Mouse (Mus musculus) limb, embryonic 11.5 days (tissue): ENCODE data around the gene Mettl23. TPM values are rescaled to one million over a fixed set of nuclear protein-coding genes. Genes with fewer than 3 reads are reported as not detected.
"Not testable (repeated sequence)": the region's sequence is repeated elsewhere in the genome, so short reads cannot be mapped to it uniquely, and the experiment has no call there.

Experiments used
- ATAC-seq: fragments of 200-750 bp; cut with Nextera tagmentation; 2 replicates; pipeline ENCODE4 v1.8.0; 2017; ENCODE audit warnings: low read depth; ENCODE audit not compliant: insufficient number of reproducible peaks, low FRiP score, low TSS enrichment
- DNase-seq: peaks from one replicate; pipeline ENCODE4 v3.0.0-alpha.2; 2015; ENCODE audit warnings: low spot score
- H3K27ac ChIP-seq: fragments of 300-500 bp; sonication (generic); replicated peaks from 2 replicates; pipeline ENCODE4 v1.5.1; 2014; ENCODE audit warnings: low read depth, mild to moderate bottlenecking, low read length
- H3K27me3 ChIP-seq: fragments of 300-500 bp; sonication (generic); 2 replicates; pipeline ENCODE4 v1.6.1; 2014; ENCODE audit warnings: mild to moderate bottlenecking, low read length, mixed read lengths; ENCODE audit not compliant: control insufficient read depth, insufficient read depth
- H3K36me3 ChIP-seq: fragments of 300-500 bp; sonication (generic); 2 replicates; pipeline ENCODE4 v1.6.1; 2014; ENCODE audit warnings: mild to moderate bottlenecking, low read length, moderate library complexity, mixed read lengths; ENCODE audit not compliant: control insufficient read depth, insufficient read depth
- H3K4me1 ChIP-seq: fragments of 300-500 bp; sonication (generic); 2 replicates; pipeline ENCODE4 v1.6.1; 2014; ENCODE audit warnings: low read length, mixed read lengths; ENCODE audit not compliant: control insufficient read depth, insufficient read depth
- H3K4me2 ChIP-seq: fragments of 300-500 bp; sonication (generic); 2 replicates; pipeline ENCODE4 v1.6.1; 2014; ENCODE audit warnings: low read depth, mild to moderate bottlenecking, moderate library complexity; ENCODE audit not compliant: severe bottlenecking
- H3K4me3 ChIP-seq: fragments of 300-500 bp; sonication (generic); 2 replicates; pipeline ENCODE4 v1.5.1; 2014; ENCODE audit warnings: low read depth, low read length
- H3K9ac ChIP-seq: fragments of 300-500 bp; sonication (generic); 2 replicates; pipeline ENCODE4 v1.6.1; 2014; ENCODE audit warnings: mild to moderate bottlenecking, low read length
- H3K9me3 ChIP-seq: fragments of 300-500 bp; sonication (generic); 2 replicates; pipeline ENCODE4 v1.6.1; 2016; ENCODE audit warnings: low read length; ENCODE audit not compliant: control insufficient read depth
- WGBS: fragments of 180-500 bp; shearing (Covaris S2); extraction: QIAGEN DNeasy Blood & Tissue Kit; methylation state at CpG from one replicate; pipeline ENCODE4 v1.1.7; 2014; 5-methylcytosine and 5-hydroxymethylcytosine counted together
- polyA plus RNA-seq: library from polyadenylated mRNA; unstranded; fragments of >200 nt; fragmentation: Nextera tagmentation; extraction: Ambion mirVana; gene quantifications from 2 replicates; pipeline ENCODE4 v1.2.1, GENCODE M21; 2014

The Mettl23 gene
- polyA plus RNA-seq, 1 experiment from 2014 or later, result 68.0 TPM

DNA sequence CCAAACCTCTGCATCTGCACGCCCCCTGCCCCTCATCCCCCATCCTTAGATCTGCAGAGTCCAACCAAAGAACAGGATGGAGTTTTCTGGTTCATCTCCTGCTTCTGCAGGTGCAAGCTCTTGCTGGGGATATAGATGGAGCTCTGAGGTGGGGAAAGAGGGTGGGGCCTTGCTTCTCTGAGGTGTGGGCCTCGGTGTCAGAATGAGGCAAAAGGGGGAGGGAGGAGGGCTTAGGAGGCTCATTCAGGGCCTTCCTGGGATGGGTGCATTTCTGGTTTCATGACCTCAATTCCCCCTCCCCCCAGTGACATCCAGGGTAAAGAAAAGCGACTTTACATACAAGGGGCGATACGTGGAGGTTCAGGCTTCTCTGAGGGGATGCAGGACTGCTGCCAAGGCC lies 44.1 kb downstream of the Mettl23 start:
- 47% methylated on average over 5 of the region's 5 CpGs for WGBS
- peaks cover 7% of the 10 kb centered on the region; the same call in 1 of the 2 replicates for H3K4me1 ChIP-seq
- ATAC-seq (no peak), DNase-seq (no peak)
- no peaks in the 10 kb centered on the region for H3K36me3 ChIP-seq
- H3K27ac ChIP-seq, result no peak overlapping the region
- H3K4me2 ChIP-seq, result no peak overlapping the region
- no peaks in the 10 kb centered on the region for H3K9me3 ChIP-seq
- no peak overlapping the region for H3K9ac ChIP-seq
- no peak overlapping the region for H3K4me3 ChIP-seq
- H3K27me3 ChIP-seq, result no peaks in the 10 kb centered on the region

DNA sequence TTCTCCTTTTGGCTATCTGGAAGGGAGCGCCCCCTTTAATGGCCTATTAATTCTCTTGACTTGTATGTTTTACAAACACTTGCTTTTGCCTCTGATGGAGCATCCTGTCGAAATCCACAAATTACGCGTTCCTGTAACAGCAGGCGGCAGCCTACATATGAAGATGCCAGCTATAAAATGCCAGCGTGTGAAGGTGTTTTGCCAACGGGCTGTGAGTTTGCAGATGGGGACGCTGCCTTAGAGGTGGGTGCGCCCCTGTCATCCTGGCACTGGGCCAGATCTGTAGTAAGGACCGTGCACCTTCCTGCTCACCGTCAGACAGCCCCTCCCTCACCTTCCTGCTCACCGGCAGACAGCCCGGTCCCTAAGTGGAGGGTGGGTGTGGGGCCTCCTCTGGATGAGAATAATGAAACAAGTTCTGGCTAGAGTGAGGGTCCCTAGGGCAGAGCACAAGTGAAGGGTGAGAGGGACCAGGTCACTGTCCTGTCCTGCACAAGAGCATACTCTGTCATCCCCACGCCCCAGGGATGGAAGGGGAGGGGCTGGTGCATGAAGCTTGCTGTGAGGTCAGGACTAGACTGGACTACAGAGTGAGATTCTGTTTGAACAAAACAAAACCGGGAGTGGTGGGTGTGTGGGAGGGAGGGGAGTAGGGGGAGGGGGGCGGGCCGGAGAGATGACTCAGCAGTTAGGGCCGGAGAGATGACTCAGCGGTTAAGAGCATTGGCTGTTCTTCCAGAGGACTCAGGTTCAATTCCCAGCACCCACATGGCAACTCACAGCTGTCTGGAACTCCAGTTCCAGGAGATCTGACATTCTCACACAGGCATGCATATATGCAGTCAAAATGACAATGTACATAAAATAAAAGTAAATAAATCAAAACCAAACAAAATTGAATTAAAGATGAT lies 50.7 kb downstream of the Mettl23 start:
- H3K36me3 ChIP-seq, result no peaks in the 10 kb centered on the region
- WGBS, result 74% methylated on average over 19 of the region's 19 CpGs
- no peak overlapping the region for H3K9ac ChIP-seq
- H3K4me1 ChIP-seq, result peaks cover 4% of the 10 kb centered on the region; the same call in 1 of the 2 replicates
- H3K4me2 ChIP-seq, result no peak overlapping the region
- H3K4me3 ChIP-seq, result no peak overlapping the region
- H3K9me3 ChIP-seq, result no peaks in the 10 kb centered on the region
- 0 out of 2 replicates have a peak, but pooled peaks have one; percentile 26 for ATAC-seq
- no peaks in the 10 kb centered on the region for H3K27me3 ChIP-seq
- H3K27ac ChIP-seq, result no peak overlapping the region
- no peak for DNase-seq

DNA sequence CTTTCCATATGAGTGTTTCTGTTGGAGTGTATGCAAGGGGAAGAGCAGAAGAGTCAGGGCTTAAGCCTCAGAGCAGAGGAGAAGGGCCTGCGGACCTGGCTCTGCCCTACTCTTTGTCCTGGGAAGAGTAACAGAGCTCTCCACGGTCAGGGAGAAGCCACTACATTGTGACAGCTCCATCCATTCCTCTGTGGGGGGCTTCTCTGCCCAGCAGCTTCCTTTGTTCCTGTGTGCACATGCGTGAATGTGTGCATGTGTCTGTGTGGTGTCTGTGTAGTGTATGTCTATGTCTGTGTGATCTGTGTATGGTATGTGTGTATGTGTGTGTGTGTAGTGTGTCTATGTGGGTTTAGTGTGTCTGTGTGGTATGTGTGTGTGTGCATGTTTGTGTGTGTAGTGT lies 52.3 kb downstream of the Mettl23 start:
- Histone ChIP-seq H3K27ac (no peak overlapping the region), H3K4me1 (no peaks in the 10 kb centered on the region; the same call in 1 of the 2 replicates), H3K4me3 (no peak overlapping the region), H3K4me2 (no peak overlapping the region), H3K9me3 (no peaks in the 10 kb centered on the region), H3K27me3 (no peaks in the 10 kb centered on the region), H3K36me3 (no peaks in the 10 kb centered on the region), H3K9ac (no peak overlapping the region)
- ATAC-seq, result no peak
- 77% methylated on average over 3 of the region's 3 CpGs for WGBS
- no peak for DNase-seq

DNA sequence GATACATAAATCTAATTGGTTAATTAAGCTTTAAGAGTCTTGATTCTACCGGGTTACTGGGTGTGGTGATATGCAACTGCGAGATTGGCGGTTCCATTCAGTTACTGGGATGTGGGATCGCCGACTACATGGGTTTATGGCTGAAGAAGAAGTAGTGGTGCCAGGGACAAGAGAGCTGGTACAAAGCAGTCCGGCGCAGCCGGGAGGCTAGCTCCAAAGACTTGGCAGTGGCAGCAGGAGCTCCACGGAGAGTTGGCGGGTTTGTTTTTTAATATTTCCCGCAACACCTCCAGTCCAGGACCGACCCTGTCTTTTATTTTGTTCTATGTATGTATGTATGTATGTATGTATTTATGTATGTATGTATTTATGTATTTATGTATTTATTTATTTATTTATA lies 56.2 kb downstream of the Mettl23 start:
- Histone ChIP-seq H3K4me2 (no peak overlapping the region), H3K9me3 (no peaks in the 10 kb centered on the region), H3K4me3 (no peak overlapping the region), H3K9ac (no peak overlapping the region), H3K27ac (no peak overlapping the region), H3K27me3 (no peaks in the 10 kb centered on the region), H3K36me3 (no peaks in the 10 kb centered on the region), H3K4me1 (0 out of 2 replicates have a peak, but pooled peaks cover 5% of the 10 kb centered on the region)
- DNase-seq, result no peak
- ATAC-seq, result no peak
- WGBS, result 93% methylated on average over 12 of the region's 12 CpGs

DNA sequence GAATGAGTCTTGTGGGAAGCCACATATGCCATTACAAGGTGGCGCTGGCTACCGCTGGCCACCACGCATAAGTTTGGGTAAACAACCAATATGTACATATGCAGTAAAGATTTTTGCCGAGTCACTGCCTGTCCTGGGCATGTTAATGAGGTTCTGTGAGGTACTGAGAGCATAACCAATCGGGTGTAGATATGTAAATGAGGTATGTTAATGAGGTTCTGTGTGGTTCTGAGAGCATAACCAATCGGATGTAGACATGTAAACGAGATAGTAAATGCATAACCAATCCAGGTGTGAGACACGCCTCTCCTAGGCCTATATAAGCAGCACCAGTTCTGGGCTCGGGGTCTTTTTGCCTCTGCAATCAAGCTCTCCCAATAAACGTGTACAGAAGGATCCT lies 59.5 kb downstream of the Mettl23 start:
- not testable (repeated sequence) for H3K4me2 ChIP-seq, H3K4me1 ChIP-seq, DNase-seq, H3K36me3 ChIP-seq, H3K4me3 ChIP-seq, ATAC-seq, H3K9ac ChIP-seq, H3K9me3 ChIP-seq, H3K27ac ChIP-seq
- WGBS, result 92% methylated on average over 10 of the region's 10 CpGs
- peaks cover 10% of the 10 kb centered on the region; the same call in 1 of the 2 replicates for H3K27me3 ChIP-seq

Other genes with a start within 250 kb of the Mettl23 start
- 3.1 and 3.9 TPM in 2 replicates for gene Rhbdf2, start 216.3 kb upstream of the Mettl23 start, polyA plus RNA-seq
- 0.95 and 0.97 TPM in 2 replicates for gene Prcd, start 189.7 kb upstream of the Mettl23 start, polyA plus RNA-seq
- 2.3 and 2.8 TPM in 2 replicates for gene Cygb, start 189.0 kb upstream of the Mettl23 start, polyA plus RNA-seq
- gene St6galnac1, start 67.8 kb upstream of the Mettl23 start, polyA plus RNA-seq, result not detected in 2 replicates
- 12.4 and 14.2 TPM in 2 replicates for gene Mxra7, start 15.2 kb upstream of the Mettl23 start, polyA plus RNA-seq
- 81.4 and 81.8 TPM in 2 replicates for gene Jmjd6, start 171 bp downstream of the Mettl23 start, polyA plus RNA-seq
- gene Mfsd11, start 9.2 kb downstream of the Mettl23 start, polyA plus RNA-seq, result 28.0 and 31.5 TPM in 2 replicates
- gene Srsf2, start 9.8 kb downstream of the Mettl23 start, polyA plus RNA-seq, result 1,044 and 1,058 TPM in 2 replicates
- gene Mgat5b, start 75.6 kb downstream of the Mettl23 start, polyA plus RNA-seq, result 0.62 and 0.99 TPM in 2 replicates